Mouse (Mus musculus): ENCODE results near the gene H2-Eb1.

The H2-Eb1 gene

GRCm38 (mm10) chr17:34305380-34306030 lies at the start of gene H2-Eb1:
Gene H2-Eb1 (plus strand): TSS chr17:34305867.
- DNase-seq (ENCODE audit: low spot score), result peak; percentile 72

- DNase-seq (ENCODE audit: low spot score), result no peak
Observed at GRCm38 (mm10) chr17:34256501-34256900, 49.2 kb upstream of the H2-Eb1 start.

GRCm38 (mm10) chr17:34257594-34258375 lies 47.9 kb upstream of the H2-Eb1 start, which contains the start of gene H2-Ab1:
Gene H2-Ab1 (plus strand): TSS chr17:34257689.
- DNase-seq (ENCODE audit: low spot score), result no peak

GRCm38 (mm10) chr17:34260551-34260950 lies 45.1 kb upstream of the H2-Eb1 start:
- DNase-seq (ENCODE audit: low spot score), result no peak

GRCm38 (mm10) chr17:34261502-34261901 lies 44.2 kb upstream of the H2-Eb1 start:
- peak; percentile 47 for DNase-seq (ENCODE audit: low spot score)

GRCm38 (mm10) chr17:34263068-34263467 lies 42.6 kb upstream of the H2-Eb1 start:
- DNase-seq (ENCODE audit: low spot score), result no peak

GRCm38 (mm10) chr17:34263811-34264371 lies 41.8 kb upstream of the H2-Eb1 start:
- no peak for DNase-seq (ENCODE audit: low spot score)

GRCm38 (mm10) chr17:34264452-34265351 lies 41.0 kb upstream of the H2-Eb1 start:
- DNase-seq (ENCODE audit: low spot score), result no peak

- DNase-seq (ENCODE audit: low spot score), result no peak
Observed at GRCm38 (mm10) chr17:34268262-34268661, 37.4 kb upstream of the H2-Eb1 start.

GRCm38 (mm10) chr17:34268748-34269147 lies 36.9 kb upstream of the H2-Eb1 start:
- DNase-seq (ENCODE audit: low spot score), result no peak

- no peak for DNase-seq (ENCODE audit: low spot score)
Observed at GRCm38 (mm10) chr17:34269817-34270216, 35.9 kb upstream of the H2-Eb1 start.

GRCm38 (mm10) chr17:34270230-34270629 lies 35.4 kb upstream of the H2-Eb1 start:
- no peak for DNase-seq (ENCODE audit: low spot score)

GRCm38 (mm10) chr17:34270940-34271339 lies 34.7 kb upstream of the H2-Eb1 start:
- no peak for DNase-seq (ENCODE audit: low spot score)

- no peak for DNase-seq (ENCODE audit: low spot score)
Observed at GRCm38 (mm10) chr17:34272102-34272501, 33.6 kb upstream of the H2-Eb1 start.

- no peak for DNase-seq (ENCODE audit: low spot score)
Observed at GRCm38 (mm10) chr17:34280499-34281038, 25.1 kb upstream of the H2-Eb1 start.

- no peak for DNase-seq (ENCODE audit: low spot score)
Observed at GRCm38 (mm10) chr17:34281836-34282235, 23.8 kb upstream of the H2-Eb1 start.

GRCm38 (mm10) chr17:34285371-34285770 lies 20.3 kb upstream of the H2-Eb1 start:
- DNase-seq (ENCODE audit: low spot score), result no peak

GRCm38 (mm10) chr17:34285848-34286247 lies 19.8 kb upstream of the H2-Eb1 start:
- no peak for DNase-seq (ENCODE audit: low spot score)

GRCm38 (mm10) chr17:34286501-34286900 lies 19.2 kb upstream of the H2-Eb1 start:
- DNase-seq (ENCODE audit: low spot score), result no peak

GRCm38 (mm10) chr17:34286999-34287398 lies 18.7 kb upstream of the H2-Eb1 start:
- DNase-seq (ENCODE audit: low spot score), result no peak

GRCm38 (mm10) chr17:34287648-34288047 lies 18.0 kb upstream of the H2-Eb1 start, which contains the start of gene H2-Aa:
Gene H2-Aa (minus strand): TSS chr17:34287823.
- peak; percentile 72 for DNase-seq (ENCODE audit: low spot score)

- DNase-seq (ENCODE audit: low spot score), result no peak
Observed at GRCm38 (mm10) chr17:34288131-34288530, 17.5 kb upstream of the H2-Eb1 start.

Measured in ovary, adult 18-20 months (tissue).